Mouse (Mus musculus): Measurements from ENCODE around the gene Washc4.
A peak's percentile ranks its signal among the peaks of the same experiment; 100 is the strongest.
"Not testable (repeated sequence)": the region's sequence is repeated elsewhere in the genome, so short reads cannot be mapped to it uniquely, and the experiment has no call there.

Washc4 gene

GRCm38 (mm10) chr10:83543439-83544102 is at the start of gene Washc4:
TSS of gene Washc4 (plus strand) at chr10:83543752.
- DNase-seq (ENCODE audit: low read depth) = peak; percentile 78

DNA sequence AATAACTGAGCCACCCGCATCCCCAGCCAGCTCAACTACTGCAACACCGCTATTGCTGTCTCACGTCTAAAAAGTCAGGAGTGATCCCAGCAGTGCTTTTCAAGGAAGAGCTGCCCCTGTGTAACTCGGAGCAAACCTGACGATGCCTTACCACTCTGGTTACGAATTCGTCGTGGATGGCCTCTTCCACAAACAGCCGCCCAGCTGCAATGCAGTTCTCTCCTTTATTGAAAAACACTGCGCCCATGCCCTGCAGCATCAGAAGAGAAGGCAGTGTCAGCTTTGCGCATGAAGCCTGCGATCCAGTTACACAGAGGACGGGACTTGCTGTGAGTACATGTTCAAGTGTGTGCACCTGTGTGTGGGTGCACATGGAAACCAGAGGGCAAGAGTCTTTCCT is 46.2 kb upstream of the Washc4 start:
- DNase-seq (ENCODE audit: low read depth) = no peak

DNA sequence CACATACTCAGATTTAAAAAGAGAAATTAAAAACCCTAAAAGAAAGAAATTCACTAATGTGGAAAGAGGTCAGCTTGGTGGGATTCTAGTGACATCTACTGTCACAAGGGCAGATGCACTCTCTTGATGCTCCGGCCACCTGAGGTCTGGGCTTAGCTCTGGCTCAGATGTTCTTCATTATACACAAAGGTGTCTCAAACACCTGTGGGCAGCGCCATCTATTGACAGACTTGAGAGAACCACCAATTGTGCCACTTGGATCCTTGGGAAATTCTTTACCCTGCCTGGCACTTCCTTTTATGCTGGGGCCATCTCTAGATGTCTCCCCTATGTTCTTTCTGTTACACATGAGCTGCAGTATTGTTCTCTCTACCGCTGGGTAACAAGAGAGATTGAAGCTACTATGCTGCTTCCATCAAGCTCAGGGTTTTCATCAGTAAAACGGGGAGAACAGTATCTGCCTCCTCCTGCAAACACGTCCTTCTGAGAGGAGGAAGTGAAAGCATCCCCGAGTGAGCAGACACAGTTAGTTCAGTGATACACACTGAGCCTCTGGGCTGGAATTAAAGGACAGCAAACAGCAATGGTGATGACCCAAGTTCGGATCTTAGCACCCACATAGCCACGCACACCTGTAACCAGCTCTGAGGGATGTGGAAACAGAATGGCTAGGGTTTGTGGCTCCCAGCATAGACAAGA is 34.4 kb upstream of the Washc4 start:
- DNase-seq (ENCODE audit: low read depth) = no peak

- DNase-seq (ENCODE audit: low read depth) = no peak
Measured at GRCm38 (mm10) chr10:83511304-83511703, 32.2 kb upstream of the Washc4 start.

- DNase-seq (ENCODE audit: low read depth) = no peak
Measured at GRCm38 (mm10) chr10:83513736-83514135, 29.8 kb upstream of the Washc4 start.

GRCm38 (mm10) chr10:83520990-83521389 is 22.6 kb upstream of the Washc4 start:
- no peak for DNase-seq (ENCODE audit: low read depth)

- DNase-seq (ENCODE audit: low read depth) = not testable (repeated sequence)
Measured at GRCm38 (mm10) chr10:83524238-83524637, 19.3 kb upstream of the Washc4 start.

- DNase-seq (ENCODE audit: low read depth) = no peak
Measured at GRCm38 (mm10) chr10:83530384-83530967, 13.1 kb upstream of the Washc4 start.

- no peak for DNase-seq (ENCODE audit: low read depth)
Measured at GRCm38 (mm10) chr10:83533258-83533909, 10.2 kb upstream of the Washc4 start.

GRCm38 (mm10) chr10:83533910-83534283 is 9.7 kb upstream of the Washc4 start, which contains the start of gene Aldh1l2:
TSS of gene Aldh1l2 (minus strand) at chr10:83534140.
- DNase-seq (ENCODE audit: low read depth) = no peak

DNA sequence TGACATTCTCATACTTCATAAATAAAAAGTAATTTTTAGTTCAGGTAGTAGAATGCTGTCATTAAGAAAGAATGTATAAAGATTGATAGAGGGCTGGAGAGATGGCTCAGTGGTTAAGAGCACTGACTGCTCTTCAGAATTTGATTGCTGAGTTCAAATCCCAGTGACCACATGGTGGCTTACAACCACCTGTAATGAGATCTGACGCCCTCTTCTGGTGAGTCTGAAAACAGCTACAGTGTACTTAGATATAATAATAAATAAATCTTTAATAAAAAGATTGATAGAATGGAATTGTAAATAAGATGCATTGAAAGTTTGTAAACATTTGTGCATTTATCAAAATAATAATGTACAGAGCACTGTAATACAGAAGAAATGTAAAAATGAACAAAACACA is 7.1 kb upstream of the Washc4 start:
- no peak for DNase-seq (ENCODE audit: low read depth)

GRCm38 (mm10) chr10:83539311-83539980 is 4.1 kb upstream of the Washc4 start:
- DNase-seq (ENCODE audit: low read depth) = no peak

DNA sequence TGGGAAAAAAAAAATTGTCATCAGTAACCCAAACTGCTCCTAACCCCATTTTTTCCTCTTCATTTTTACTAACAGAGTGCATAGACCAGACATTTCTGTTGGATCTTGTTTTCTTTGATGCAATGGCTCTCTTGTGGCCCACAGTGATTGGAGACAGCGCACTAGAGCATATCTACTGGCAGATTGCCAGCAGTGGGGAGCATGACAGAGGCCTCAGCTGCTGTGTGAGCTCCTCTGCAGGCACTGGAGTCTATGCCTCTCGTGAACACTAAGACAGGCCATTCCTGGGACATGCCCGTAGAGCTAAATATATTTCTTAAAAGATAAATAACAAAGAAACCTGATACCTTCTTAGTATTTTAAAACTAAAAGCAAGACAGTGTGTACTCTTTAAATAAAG is 3.5 kb upstream of the Washc4 start:
- no peak for DNase-seq (ENCODE audit: low read depth)

- no peak for DNase-seq (ENCODE audit: low read depth)
Measured at GRCm38 (mm10) chr10:83542241-83542640, 1.3 kb upstream of the Washc4 start.

GRCm38 (mm10) chr10:83544103-83544479 is 539 bp downstream of the Washc4 start:
- DNase-seq (ENCODE audit: low read depth) = no peak

- no peak for DNase-seq (ENCODE audit: low read depth)
Measured at GRCm38 (mm10) chr10:83545341-83545740, 1.8 kb downstream of the Washc4 start.

DNA sequence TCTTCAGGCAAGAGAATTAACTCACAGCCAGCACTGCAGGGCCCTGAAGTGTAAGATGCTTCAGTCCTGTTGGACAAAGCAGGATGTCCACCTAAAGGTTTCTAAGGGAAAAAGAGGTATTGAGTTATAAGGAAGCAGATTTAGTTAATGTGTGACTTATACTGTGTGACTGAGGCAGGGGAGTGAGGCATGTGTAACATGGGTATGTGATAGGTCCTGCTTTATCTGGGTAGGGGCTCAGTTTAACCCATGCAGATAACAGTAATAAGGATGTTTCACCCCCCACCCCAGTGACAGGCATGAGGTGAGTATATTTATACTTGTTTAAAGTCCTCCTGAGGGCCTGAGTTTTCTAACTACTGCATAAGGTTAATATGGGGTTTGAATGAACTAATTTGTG is 19.5 kb downstream of the Washc4 start:
- no peak for DNase-seq (ENCODE audit: low read depth)

- DNase-seq (ENCODE audit: low read depth) = peak; percentile 16
Measured at GRCm38 (mm10) chr10:83565449-83566441, 22.2 kb downstream of the Washc4 start.

DNA sequence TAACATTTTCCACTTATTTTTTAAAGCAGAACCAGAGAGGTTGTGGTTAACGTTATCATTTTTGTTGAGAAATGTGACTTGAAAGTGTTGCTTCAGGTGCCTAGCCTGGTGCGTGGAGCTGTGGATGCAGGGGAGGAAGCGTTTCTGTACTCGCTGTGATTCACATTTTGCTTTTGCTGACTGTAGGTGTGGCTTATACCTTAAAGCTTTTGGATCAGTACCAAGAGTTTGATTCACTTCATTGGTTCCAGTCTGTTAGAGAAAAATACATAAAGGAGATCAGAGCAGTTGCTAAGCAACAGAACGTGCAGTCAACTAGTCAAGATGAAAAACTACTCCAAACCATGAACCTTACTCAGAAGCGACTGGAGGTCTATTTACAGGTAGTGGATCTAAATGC is 47.2 kb downstream of the Washc4 start:
- DNase-seq (ENCODE audit: low read depth) = no peak

DNA sequence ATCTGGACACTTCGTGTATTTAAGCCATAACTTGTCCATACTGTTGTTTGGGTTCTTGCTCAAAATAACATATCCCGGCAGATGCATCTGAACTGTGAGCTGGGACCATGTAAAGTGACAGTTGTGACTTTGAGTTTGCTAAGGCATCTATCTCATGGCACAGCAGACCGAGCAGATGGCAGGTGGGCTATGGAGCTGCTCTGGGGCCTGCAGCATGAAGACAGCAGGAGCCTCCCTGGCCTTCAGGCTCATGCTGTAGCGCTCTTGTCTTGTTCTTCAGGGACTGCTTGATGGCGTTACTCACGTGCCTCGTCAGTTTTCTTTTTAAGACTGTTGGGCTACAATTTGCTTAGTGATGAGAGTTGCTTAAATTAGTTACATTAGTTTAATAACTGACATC is 49.1 kb downstream of the Washc4 start:
- no peak for DNase-seq (ENCODE audit: low read depth)

GRCm38 (mm10) chr10:83594526-83594925 is 51.0 kb downstream of the Washc4 start:
- DNase-seq (ENCODE audit: low read depth) = no peak
